8 mouse cellular contexts compared by ENCODE assay signal in the genomic region with DNA sequence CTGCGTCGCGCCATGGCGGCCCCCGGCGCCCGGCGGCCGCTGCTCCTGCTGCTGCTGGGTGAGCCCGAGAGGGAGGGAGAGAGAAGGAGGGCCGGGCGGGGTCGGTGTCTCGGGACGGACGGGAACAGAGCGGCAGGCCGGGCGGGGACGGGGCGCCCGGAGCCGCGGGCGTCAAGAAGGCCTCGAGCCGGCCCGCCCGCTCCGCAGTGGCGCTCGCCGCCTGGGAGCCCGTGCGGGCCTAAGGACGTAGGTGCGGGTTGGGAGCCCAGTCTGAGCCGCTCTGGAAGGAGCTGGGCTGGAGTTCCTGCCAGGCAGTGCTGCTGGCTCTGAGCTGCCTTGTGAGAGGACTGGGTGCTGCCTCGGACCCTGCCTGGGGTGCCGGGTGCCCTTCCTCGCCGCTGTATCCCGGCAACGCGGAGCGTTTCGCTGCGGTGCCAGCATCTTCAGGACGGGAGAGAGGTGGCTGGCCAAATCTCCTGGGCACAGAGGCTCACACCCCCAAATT. TPM values are rescaled to one million over a fixed set of nuclear protein-coding genes. Genes with fewer than 3 reads are reported as not detected.
A peak's percentile ranks its signal among the peaks of the same experiment; 100 is the strongest.
DNase-seq lines count a peak whose midpoint lies in the region; ATAC-seq lines count a peak whose summit lies in the region.

No protein-coding gene starts in this region.

- peak overlapping the region; percentile 100 for H3K4me3 ChIP-seq in embryonic facial prominence, embryonic 14.5 days (ENCODE audit: low read depth, low read length)
- peak overlapping the region; percentile 99 for H3K4me3 ChIP-seq in intestine, embryonic 16.5 days (ENCODE audit: low read length)
- peak overlapping the region; percentile 99 for H3K4me3 ChIP-seq in midbrain, embryonic 11.5 days (ENCODE audit: low read depth, low read length)

- H3K36me3 ChIP-seq in embryonic facial prominence, embryonic 14.5 days (ENCODE audit: control insufficient read depth, insufficient read depth, low read length): peaks cover 3% of the 10 kb centered on the region; the same call in 1 of the 2 replicates
- H3K36me3 ChIP-seq in intestine, embryonic 16.5 days (ENCODE audit: control insufficient read depth, insufficient read depth, low read length): no peaks in the 10 kb centered on the region
- no peaks in the 10 kb centered on the region; the same call in 1 of the 2 replicates for H3K36me3 ChIP-seq in midbrain, embryonic 11.5 days (ENCODE audit: control insufficient read depth, insufficient read depth, low read length)

- H3K9me3 ChIP-seq in embryonic facial prominence, embryonic 14.5 days (ENCODE audit: control insufficient read depth, low read length): no peaks in the 10 kb centered on the region
- H3K9me3 ChIP-seq in intestine, embryonic 16.5 days (ENCODE audit: control insufficient read depth, low read length): no peaks in the 10 kb centered on the region
- H3K9me3 ChIP-seq in midbrain, embryonic 11.5 days (ENCODE audit: control insufficient read depth, low read length): no peaks in the 10 kb centered on the region

- peak overlapping the region; percentile 97 for H3K9ac ChIP-seq in embryonic facial prominence, embryonic 14.5 days (ENCODE audit: low read depth, low read length)
- peak overlapping the region; percentile 97 for H3K9ac ChIP-seq in intestine, embryonic 16.5 days (ENCODE audit: low read depth, low read length)
- peak overlapping the region; percentile 96 for H3K9ac ChIP-seq in midbrain, embryonic 11.5 days (ENCODE audit: low read length)

- 0% methylated on average over 6 of the region's 49 CpGs for WGBS in embryonic facial prominence, embryonic 14.5 days
- WGBS in intestine, embryonic 16.5 days: 0% methylated on average over 36 of the region's 49 CpGs
- under 1% methylated on average over 41 of the region's 49 CpGs for WGBS in midbrain, embryonic 11.5 days

- H3K27ac ChIP-seq in embryonic facial prominence, embryonic 14.5 days (replicated peaks; ENCODE audit: low read depth, low read length): peak overlapping the region; percentile 74
- H3K27ac ChIP-seq in intestine, embryonic 16.5 days (ENCODE audit: low read length): peak overlapping the region; percentile 77
- H3K27ac ChIP-seq in midbrain, embryonic 11.5 days (ENCODE audit: low read depth, low read length): 0 out of 2 replicates have a peak overlapping the region, but pooled peaks have one; percentile 30

- peaks cover 12% of the 10 kb centered on the region for H3K4me1 ChIP-seq in embryonic facial prominence, embryonic 14.5 days (ENCODE audit: control insufficient read depth, insufficient read depth, low read length)
- peaks cover 19% of the 10 kb centered on the region for H3K4me1 ChIP-seq in intestine, embryonic 16.5 days (ENCODE audit: control insufficient read depth, insufficient read depth, low read length)
- H3K4me1 ChIP-seq in midbrain, embryonic 11.5 days (ENCODE audit: control insufficient read depth, insufficient read depth, low read length): peaks cover 11% of the 10 kb centered on the region

- no peaks in the 10 kb centered on the region for H3K27me3 ChIP-seq in embryonic facial prominence, embryonic 14.5 days (replicated peaks; ENCODE audit: control insufficient read depth, insufficient read depth, low read length)
- no peaks in the 10 kb centered on the region for H3K27me3 ChIP-seq in intestine, embryonic 16.5 days (replicated peaks; ENCODE audit: control insufficient read depth, insufficient read depth, low read length)
- H3K27me3 ChIP-seq in midbrain, embryonic 11.5 days (ENCODE audit: control insufficient read depth, insufficient read depth, low read length): no peaks in the 10 kb centered on the region

- peak; percentile 59 for ATAC-seq in embryonic facial prominence, embryonic 14.5 days (ENCODE audit: low read depth)
- peak; percentile 71 for ATAC-seq in intestine, embryonic 16.5 days
- ATAC-seq in midbrain, embryonic 11.5 days (ENCODE audit: low FRiP score): peak; percentile 76

- H3K4me2 ChIP-seq in embryonic facial prominence, embryonic 14.5 days (ENCODE audit: low read depth, low read length): peak overlapping the region; percentile 87
- peak overlapping the region; percentile 82 for H3K4me2 ChIP-seq in intestine, embryonic 16.5 days (ENCODE audit: low read depth, low read length)
- H3K4me2 ChIP-seq in midbrain, embryonic 11.5 days: peak overlapping the region; percentile 92

- DNase-seq in embryo, embryonic 10.5 days (ENCODE audit: low spot score): peak; percentile 4
- DNase-seq in embryo, embryonic 11 days: no peak
- peak; percentile 41 for DNase-seq in A20 (ENCODE audit: low read depth, low spot score)
- DNase-seq in embryonic facial prominence, embryonic 14.5 days (ENCODE audit: low spot score): no peak
- peak; percentile 91 for DNase-seq in midbrain, embryonic 11.5 days (ENCODE audit: low spot score, missing footprints)
- no peak for DNase-seq in cerebellum, postnatal 14 days
- DNase-seq in yolk sac, embryonic 10.5 days (ENCODE audit: low spot score): no peak

RNA-seq across cellular contexts. Expression of a gene that starts 0.5 kb away (rescaled TPM):
- 367 TPM in 2 replicates for polyA plus RNA-seq in embryonic facial prominence, embryonic 14.5 days (2014; fragmentation: Nextera tagmentation; extraction: Ambion mirVana)
- 256 and 550 TPM in 2 replicates for polyA plus RNA-seq in intestine, embryonic 16.5 days (2015; fragmentation: Nextera tagmentation; extraction: Ambion mirVana)
- polyA plus RNA-seq in midbrain, embryonic 11.5 days (2014; fragmentation: Nextera tagmentation; extraction: Ambion mirVana): 274 and 282 TPM in 2 replicates

RNA-seq across cellular contexts. Expression of a gene that starts 41.0 kb away (rescaled TPM):
- 13.6 and 14.5 TPM in 2 replicates for polyA plus RNA-seq in embryonic facial prominence, embryonic 14.5 days (2014; fragmentation: Nextera tagmentation; extraction: Ambion mirVana)
- polyA plus RNA-seq in intestine, embryonic 16.5 days (2015; fragmentation: Nextera tagmentation; extraction: Ambion mirVana): 71.7 and 75.3 TPM in 2 replicates
- 20.9 and 22.0 TPM in 2 replicates for polyA plus RNA-seq in midbrain, embryonic 11.5 days (2014; fragmentation: Nextera tagmentation; extraction: Ambion mirVana)

RNA-seq across cellular contexts. Expression of a gene that starts 54.0 kb away (rescaled TPM):
- polyA plus RNA-seq in embryonic facial prominence, embryonic 14.5 days (2014; fragmentation: Nextera tagmentation; extraction: Ambion mirVana): 115 and 117 TPM in 2 replicates
- polyA plus RNA-seq in intestine, embryonic 16.5 days (2015; fragmentation: Nextera tagmentation; extraction: Ambion mirVana): 81.5 and 84.7 TPM in 2 replicates
- polyA plus RNA-seq in midbrain, embryonic 11.5 days (2014; fragmentation: Nextera tagmentation; extraction: Ambion mirVana): 89.7 and 90.1 TPM in 2 replicates

RNA-seq across cellular contexts. Expression of a gene that starts 54.2 kb away (rescaled TPM):
- 32.6 and 34.7 TPM in 2 replicates for polyA plus RNA-seq in embryonic facial prominence, embryonic 14.5 days (2014; fragmentation: Nextera tagmentation; extraction: Ambion mirVana)
- polyA plus RNA-seq in intestine, embryonic 16.5 days (2015; fragmentation: Nextera tagmentation; extraction: Ambion mirVana): 28.7 and 30.2 TPM in 2 replicates
- polyA plus RNA-seq in midbrain, embryonic 11.5 days (2014; fragmentation: Nextera tagmentation; extraction: Ambion mirVana): 51.5 and 58.3 TPM in 2 replicates

Comparison
In these comparisons a context has a peak if more than half of its experiments do, and no peak if none do; other contexts are left out.
1. DNase-seq: peak in embryo, embryonic 10.5 days (single experiment), A20 (single experiment) and midbrain, embryonic 11.5 days (single experiment); none in embryo, embryonic 11 days (single experiment), embryonic facial prominence, embryonic 14.5 days (single experiment), cerebellum, postnatal 14 days (0 of 2) and yolk sac, embryonic 10.5 days (single experiment).
2. Peak in every context shown above with its lines, with median percentiles within 50 percentile points of each other: ATAC-seq, H3K27ac ChIP-seq, H3K4me2 ChIP-seq, H3K4me3 ChIP-seq and H3K9ac ChIP-seq.